Mouse (Mus musculus) small intestine, adult 2 months (tissue): Measurements from ENCODE around the gene Olfr763. TPM values are rescaled to one million over a fixed set of nuclear protein-coding genes. Genes with fewer than 3 reads are reported as not detected.
"Not testable (repeated sequence)": the region's sequence is repeated elsewhere in the genome, so short reads cannot be mapped to it uniquely, and the experiment has no call there.

Source experiments
- H3K27ac ChIP-seq: fragments of 200-500 bp; 2 replicates; pipeline ENCODE4 v1.5.1; 2012; ENCODE audit warnings: low read depth, low read length, control low read depth, inconsistent platforms; ENCODE audit not compliant: insufficient read depth
- H3K27me3 ChIP-seq: fragments of 200-500 bp; 2 replicates; pipeline ENCODE4 v1.6.1; 2012; ENCODE audit warnings: mild to moderate bottlenecking, moderate library complexity, low read length, inconsistent platforms; ENCODE audit not compliant: control insufficient read depth, insufficient read depth
- H3K36me3 ChIP-seq: fragments of 200-500 bp; 2 replicates; pipeline ENCODE4 v1.6.1; 2012; ENCODE audit warnings: mild to moderate bottlenecking, low read length, control low read depth, inconsistent platforms; ENCODE audit not compliant: control insufficient read depth, insufficient read depth
- H3K4me1 ChIP-seq: fragments of 200-500 bp; 2 replicates; pipeline ENCODE4 v1.6.1; 2012; ENCODE audit warnings: low read length, inconsistent platforms, mixed read lengths; ENCODE audit not compliant: control insufficient read depth, insufficient read depth, insufficient read length
- H3K4me3 ChIP-seq: fragments of 200-500 bp; 2 replicates; pipeline ENCODE4 v1.5.1; 2012; ENCODE audit warnings: low read depth, mild to moderate bottlenecking, control low read depth, inconsistent platforms, low read length, moderate library complexity
- CTCF ChIP-seq: fragments of 200-500 bp; IDR thresholded peaks from 2 replicates; pipeline ENCODE4 v1.5.1; 2012; ENCODE audit warnings: low read depth, mild to moderate bottlenecking, control low read depth, inconsistent platforms, low read length, moderate library complexity, mixed read lengths; ENCODE audit not compliant: insufficient replicate concordance, insufficient read length; ENCODE audit errors: extremely low read depth
- POLR2A ChIP-seq: fragments of 200-500 bp; IDR thresholded peaks from 2 replicates; pipeline ENCODE4 v1.6.1; 2012; ENCODE audit warnings: low read depth, mild to moderate bottlenecking, control low read depth, inconsistent platforms, low read length, moderate library complexity
- WGBS: fragments of 180-500 bp; shearing (Covaris S2); methylation state at CpG from one replicate; pipeline ENCODE4 v1.1.7; 2018; 5-methylcytosine and 5-hydroxymethylcytosine counted together
- polyA plus RNA-seq: library from polyadenylated mRNA; depleted of rRNA; stranded (reverse); fragments of >200 nt; gene quantifications from 2 replicates; pipeline ENCODE4 v1.2.3, GENCODE M21; 2012

Gene Olfr763
- polyA plus RNA-seq, 1 experiment: not detected

DNA sequence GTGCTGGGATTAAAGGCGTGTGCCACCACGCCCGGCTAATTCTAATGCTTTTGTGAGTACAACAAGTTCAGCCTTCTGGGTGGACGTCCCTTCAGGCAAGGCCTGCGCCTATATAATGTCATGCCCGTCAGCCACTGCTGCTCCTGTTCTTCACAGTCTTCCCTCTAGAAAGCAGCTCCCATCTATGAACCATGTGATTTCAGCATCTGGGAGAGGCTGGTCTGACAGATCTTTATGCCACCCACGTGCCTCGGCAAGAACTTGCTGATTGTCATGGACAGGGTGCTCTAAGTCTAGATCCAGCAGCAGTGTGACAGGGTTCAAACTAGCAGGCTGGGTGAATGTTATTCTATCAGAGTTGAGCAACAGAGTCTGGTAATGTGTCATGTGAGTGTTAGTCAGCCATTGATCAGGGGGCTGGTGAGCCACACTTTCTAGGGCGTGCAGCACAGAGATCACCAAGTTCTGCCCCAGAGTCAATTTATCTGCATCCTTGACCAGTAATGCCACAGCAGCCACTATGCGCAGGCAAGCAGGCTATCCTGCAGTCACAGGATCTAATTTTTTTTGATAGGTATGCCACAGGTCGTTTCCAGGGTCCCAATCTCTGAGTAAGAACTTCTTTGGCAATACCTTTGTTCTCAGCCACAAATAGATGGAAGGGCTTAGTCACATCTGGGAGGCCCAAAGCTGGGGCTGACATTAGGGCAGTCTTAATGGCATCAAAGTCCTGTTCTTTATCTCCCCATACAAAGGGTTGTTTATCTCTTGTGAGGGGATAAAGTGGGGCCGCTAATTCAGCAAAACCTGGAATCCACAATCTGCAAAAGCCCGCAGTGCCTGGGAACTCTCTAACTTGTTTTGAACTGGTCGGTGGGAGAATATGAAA is 6.3 kb upstream of the Olfr763 start:
- Histone ChIP-seq H3K27ac (no peak overlapping the region), H3K4me3 (no peak overlapping the region), H3K4me1 (no peaks in the 10 kb centered on the region), H3K27me3 (no peaks in the 10 kb centered on the region), H3K36me3 (no peaks in the 10 kb centered on the region)
- TF ChIP-seq CTCF (no peak), POLR2A (no peak)
- WGBS: 47% methylated on average over 14 of the region's 14 CpGs

DNA sequence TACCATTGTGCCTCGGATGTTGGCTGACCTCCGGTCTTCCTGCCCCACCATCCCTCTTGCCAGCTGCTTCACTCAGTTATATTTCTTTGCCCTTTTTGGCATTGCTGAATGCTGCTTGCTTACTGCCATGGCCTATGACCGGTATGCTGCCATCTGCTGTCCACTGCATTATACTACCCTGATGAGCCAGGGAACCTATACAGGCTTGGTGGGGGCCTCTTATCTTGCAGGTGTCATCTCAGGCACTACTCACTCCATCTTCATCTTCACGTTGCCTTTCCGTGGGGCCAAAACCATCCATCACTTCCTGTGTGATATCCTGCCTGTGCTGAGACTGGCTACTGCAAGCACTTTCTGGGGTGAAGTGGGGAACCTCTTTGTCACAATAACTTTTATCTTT is 920 bp downstream of the Olfr763 start:
- not testable (repeated sequence) for H3K4me3 ChIP-seq, H3K4me1 ChIP-seq, H3K27me3 ChIP-seq, H3K27ac ChIP-seq, H3K36me3 ChIP-seq
- 39% methylated on average over 2 of the region's 5 CpGs for WGBS

DNA sequence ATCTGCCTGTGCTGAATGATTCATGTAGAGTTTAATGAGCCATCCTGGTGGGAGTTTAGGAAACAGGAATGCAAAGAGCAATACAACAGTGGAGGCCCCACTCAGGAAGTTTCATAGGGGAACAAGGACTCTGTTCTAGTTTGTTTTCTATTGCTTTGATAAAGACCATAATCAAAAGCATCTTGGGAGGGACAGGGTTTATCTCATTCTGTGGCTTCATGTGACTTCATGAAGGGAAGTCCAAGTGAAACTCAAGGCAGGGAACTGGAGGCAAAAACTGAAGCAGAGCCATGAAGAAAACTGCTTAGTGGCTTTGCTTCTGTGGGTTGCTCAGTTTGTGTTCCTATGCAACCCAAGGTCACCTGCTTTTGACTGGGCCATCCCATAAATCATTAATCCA is 3.9 kb downstream of the Olfr763 start:
- H3K4me1 ChIP-seq: no peaks in the 10 kb centered on the region
- H3K27me3 ChIP-seq: no peaks in the 10 kb centered on the region
- no peaks in the 10 kb centered on the region for H3K36me3 ChIP-seq
- H3K27ac ChIP-seq: no peak overlapping the region
- TF ChIP-seq CTCF: no peak
- no peak for TF ChIP-seq POLR2A
- H3K4me3 ChIP-seq: no peak overlapping the region

DNA sequence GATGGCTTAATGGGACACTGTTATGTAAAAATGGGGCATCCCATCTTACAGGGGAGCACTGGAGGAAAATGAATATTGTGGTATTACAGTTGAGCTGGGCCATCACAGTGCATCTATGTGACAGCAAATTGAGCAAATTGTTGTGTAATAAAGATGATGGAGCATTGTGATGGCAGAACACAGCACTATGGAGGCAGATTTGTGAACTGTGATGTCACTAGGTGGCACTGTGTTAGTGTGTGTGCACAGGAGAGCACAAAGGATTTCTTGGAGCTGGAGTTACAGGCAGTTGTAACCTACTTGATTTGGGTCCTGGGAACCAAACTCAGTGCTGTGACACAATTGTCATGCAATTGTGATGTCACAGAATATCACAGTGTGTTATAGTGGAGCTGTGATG is 12.7 kb downstream of the Olfr763 start:
- TF ChIP-seq CTCF: no peak
- no peak for TF ChIP-seq POLR2A
- H3K4me3 ChIP-seq: no peak overlapping the region
- H3K27me3 ChIP-seq: no peaks in the 10 kb centered on the region
- H3K4me1 ChIP-seq: no peaks in the 10 kb centered on the region
- H3K27ac ChIP-seq: no peak overlapping the region
- H3K36me3 ChIP-seq: no peaks in the 10 kb centered on the region

DNA sequence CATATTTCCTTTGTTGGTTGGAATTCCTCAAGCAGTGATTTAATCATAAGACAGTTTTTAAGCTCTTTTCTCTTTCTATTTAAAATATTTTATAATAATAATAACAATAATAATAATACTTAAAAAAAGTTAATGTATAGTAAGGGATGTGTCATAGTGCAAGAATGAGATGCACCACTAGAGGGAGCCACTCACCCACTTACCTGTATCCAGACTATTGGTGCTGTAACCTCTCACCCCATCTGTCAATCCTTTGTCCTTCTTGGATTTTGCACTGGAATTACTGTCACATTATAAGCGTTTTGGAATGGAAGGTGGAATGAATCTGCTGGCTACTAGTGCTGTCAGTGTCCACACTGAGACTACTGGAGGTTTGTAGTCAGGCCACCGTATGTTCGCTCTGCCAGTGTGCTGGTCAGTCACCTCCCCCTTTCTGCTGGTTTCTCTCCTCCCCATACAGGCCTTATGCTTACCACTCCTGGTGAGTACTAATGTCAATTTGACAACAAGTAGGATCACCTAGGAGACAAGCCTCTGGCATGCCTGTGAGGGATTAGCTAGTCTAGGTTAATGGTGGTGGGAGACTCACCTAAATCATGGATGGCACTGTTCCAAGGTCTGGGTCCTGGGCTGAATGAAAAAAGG is 15.5 kb downstream of the Olfr763 start:
- no peaks in the 10 kb centered on the region for H3K36me3 ChIP-seq
- 58% methylated on average over 3 of the region's 3 CpGs for WGBS
- no peaks in the 10 kb centered on the region for H3K27me3 ChIP-seq
- no peak overlapping the region for H3K27ac ChIP-seq
- TF ChIP-seq POLR2A: no peak
- peak; percentile 30; the same call in 1 of the 2 replicates for TF ChIP-seq CTCF
- H3K4me3 ChIP-seq: no peak overlapping the region
- no peaks in the 10 kb centered on the region for H3K4me1 ChIP-seq

DNA sequence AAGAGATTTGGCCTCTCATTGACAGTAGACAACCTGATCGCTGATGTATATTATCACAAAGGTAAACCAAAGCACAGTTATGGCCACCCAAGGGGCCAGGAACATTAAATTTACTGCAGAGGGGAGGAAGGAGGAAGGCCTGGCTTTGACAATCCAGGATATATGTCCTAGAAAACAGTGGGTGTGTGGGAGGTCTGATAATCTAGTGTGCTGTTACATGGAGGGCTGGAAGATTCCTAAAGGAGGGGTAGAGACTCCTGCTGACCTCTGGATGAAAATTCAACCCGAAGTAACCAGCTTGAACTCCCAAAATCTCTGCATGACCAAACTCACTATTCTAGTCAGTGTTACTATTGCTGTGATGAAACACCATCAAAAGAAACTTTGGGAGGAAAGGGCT is 17.8 kb downstream of the Olfr763 start:
- no peak overlapping the region for H3K27ac ChIP-seq
- TF ChIP-seq CTCF (no peak), POLR2A (no peak)
- H3K4me1 ChIP-seq: no peaks in the 10 kb centered on the region
- 83% methylated on average over 2 of the region's 2 CpGs for WGBS
- no peak overlapping the region for H3K4me3 ChIP-seq
- no peaks in the 10 kb centered on the region for H3K27me3 ChIP-seq
- no peaks in the 10 kb centered on the region for H3K36me3 ChIP-seq

DNA sequence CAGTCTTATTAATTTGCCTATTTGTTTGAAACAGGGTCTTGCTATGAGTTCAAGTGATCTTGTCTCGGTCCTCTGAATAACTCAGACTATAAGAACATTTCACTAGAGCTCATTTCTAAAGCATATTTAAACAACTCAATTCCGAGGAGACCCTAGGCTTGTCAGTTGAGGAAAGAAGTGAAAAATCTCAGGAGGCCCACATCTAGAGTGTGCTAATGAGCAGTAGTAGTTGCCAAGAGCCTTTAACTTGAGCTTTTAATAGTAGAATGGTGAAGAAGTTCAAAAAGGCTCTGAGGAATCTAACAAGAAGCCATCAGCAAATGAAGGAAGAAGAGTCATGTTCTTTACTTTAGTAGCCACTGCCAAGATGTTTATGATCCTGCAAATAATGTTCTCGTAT is 29.2 kb downstream of the Olfr763 start, which contains the start of gene Olfr764-ps1:
Gene Olfr764-ps1 (minus strand): TSS at position 101 of the 400 bp plus-strand sequence.
- no peaks in the 10 kb centered on the region for H3K36me3 ChIP-seq
- no peak within 1 kb of the TSS for H3K27ac ChIP-seq
- no peaks in the 10 kb centered on the region for H3K27me3 ChIP-seq
- H3K4me3 ChIP-seq: no peak within 1 kb of the TSS
- no peaks in the 10 kb centered on the region for H3K4me1 ChIP-seq
- 69% methylated on average over 3 of the region's 3 CpGs for WGBS
- TF ChIP-seq CTCF: no peak

DNA sequence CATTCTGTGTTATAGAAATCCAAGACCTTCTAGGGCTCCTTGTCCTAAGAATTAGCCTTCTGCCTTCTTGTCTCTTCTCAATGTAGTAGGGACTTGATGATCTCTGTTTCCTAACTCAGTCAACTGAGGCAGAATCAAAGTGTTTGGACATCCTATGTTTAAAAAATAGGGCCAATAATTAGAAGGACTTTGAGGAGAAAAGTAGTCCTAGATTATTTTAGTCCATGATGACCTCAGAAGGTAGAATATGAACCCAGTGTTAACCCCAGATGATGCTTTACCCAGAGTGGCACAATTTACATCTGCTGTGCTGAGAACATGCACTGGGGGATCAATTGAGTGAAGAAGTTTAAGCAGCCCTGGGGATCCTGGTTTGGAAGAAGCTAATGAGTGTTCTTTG is 39.3 kb downstream of the Olfr763 start, which contains the start of gene Olfr765:
Gene Olfr765 (minus strand): TSS at position 101 of the 400 bp plus-strand sequence.
- H3K27ac ChIP-seq, H3K4me1 ChIP-seq, H3K36me3 ChIP-seq, H3K27me3 ChIP-seq, H3K4me3 ChIP-seq: not testable (repeated sequence)
